Mouse (Mus musculus): ENCODE data around the gene Clca3a2.

- TF ChIP-seq CTCF (IDR thresholded peaks at IDR 0.05; ENCODE audit: control insufficient read depth, insufficient read depth, low read length) (no peak), POLR2A (IDR thresholded peaks at IDR 0.05; ENCODE audit: borderline replicate concordance, control insufficient read depth, low read depth, low read length) (no peak)
These were observed 33.8 kb downstream of the Clca3a2 start for GRCm38 (mm10) chr3:144785181-144786148.
